Mouse (Mus musculus) thymus, adult 2 months (tissue): ENCODE measurements around the gene Abcg5.

Source experiments
- CTCF ChIP-seq: fragments of 200-500 bp; IDR thresholded peaks from 2 replicates; pipeline ENCODE4 v1.5.1; 2012; ENCODE audit warnings: mild to moderate bottlenecking, control low read depth, low read length, moderate library complexity, borderline replicate concordance; ENCODE audit not compliant: control insufficient read depth, poor library complexity, insufficient read depth; ENCODE audit errors: extremely low read depth
- POLR2A ChIP-seq: fragments of 200-500 bp; IDR thresholded peaks from 2 replicates; pipeline ENCODE4 v1.6.1; 2012; ENCODE audit warnings: mild to moderate bottlenecking, low read length, control low read depth, moderate library complexity; ENCODE audit not compliant: control insufficient read depth, poor library complexity, insufficient read depth; ENCODE audit errors: extremely low read depth

- no peak for TF ChIP-seq CTCF
- no peak for TF ChIP-seq POLR2A
These were observed 26.6 kb upstream of the Abcg5 start for GRCm38 (mm10) chr17:84709403-84709851.
